Mouse (Mus musculus) hindbrain, embryonic 16.5 days (tissue): ENCODE results near the gene Them7. TPM values are rescaled to one million over a fixed set of nuclear protein-coding genes. Genes with fewer than 3 reads are reported as not detected.

ENCODE experiments used
- ATAC-seq: fragments of 200-750 bp; cut with Nextera tagmentation; 2 replicates; pipeline ENCODE4 v1.8.0; 2017; ENCODE audit warnings: moderate TSS enrichment, moderate library complexity
- H3K27ac ChIP-seq: fragments of 300-500 bp; sonication (generic); 2 replicates; pipeline ENCODE4 v1.5.1; 2014; ENCODE audit warnings: low read depth, mild to moderate bottlenecking, control low read depth, low read length, moderate library complexity
- H3K27me3 ChIP-seq: fragments of 300-500 bp; sonication (generic); replicated peaks from 2 replicates; pipeline ENCODE4 v1.6.1; 2014; ENCODE audit warnings: low read length; ENCODE audit not compliant: control insufficient read depth, insufficient read depth
- H3K36me3 ChIP-seq: fragments of 300-500 bp; sonication (generic); 2 replicates; pipeline ENCODE4 v1.6.1; 2014; ENCODE audit warnings: mild to moderate bottlenecking, low read length, moderate library complexity, mixed read lengths; ENCODE audit not compliant: control insufficient read depth, insufficient read depth
- H3K4me1 ChIP-seq: fragments of 300-500 bp; sonication (generic); 2 replicates; pipeline ENCODE4 v1.6.1; 2014; ENCODE audit warnings: low read depth, low read length; ENCODE audit not compliant: control insufficient read depth, insufficient read depth
- H3K4me2 ChIP-seq: fragments of 300-500 bp; sonication (generic); 2 replicates; pipeline ENCODE4 v1.6.1; 2014; ENCODE audit warnings: mild to moderate bottlenecking, low read length, control low read depth, moderate library complexity
- H3K4me3 ChIP-seq: fragments of 300-500 bp; sonication (generic); 2 replicates; pipeline ENCODE4 v1.5.1; 2014; ENCODE audit warnings: mild to moderate bottlenecking, low read length, control low read depth, moderate library complexity
- H3K9ac ChIP-seq: fragments of 300-500 bp; sonication (generic); 2 replicates; pipeline ENCODE4 v1.6.1; 2014; ENCODE audit warnings: low read depth, mild to moderate bottlenecking, control low read depth, low read length, moderate library complexity
- H3K9me3 ChIP-seq: fragments of 300-500 bp; sonication (generic); 2 replicates; pipeline ENCODE4 v1.6.1; 2014; ENCODE audit warnings: mild to moderate bottlenecking, low read length, moderate library complexity; ENCODE audit not compliant: control insufficient read depth
- WGBS: fragments of 180-500 bp; shearing (Covaris S2); extraction: QIAGEN DNeasy Blood & Tissue Kit; methylation state at CpG from one replicate; pipeline ENCODE4 v1.1.7; 2014; 5-methylcytosine and 5-hydroxymethylcytosine counted together
- polyA plus RNA-seq: library from polyadenylated mRNA; unstranded; fragments of >200 nt; fragmentation: Nextera tagmentation; extraction: Ambion mirVana; gene quantifications from 2 replicates; pipeline ENCODE4 v1.2.1, GENCODE M21; 2015

The Them7 gene
- polyA plus RNA-seq, 1 experiment from 2014 or later = 0.15 TPM

- Histone ChIP-seq H3K4me3 (no peak overlapping the region), H3K36me3 (no peaks in the 10 kb centered on the region; the same call in 1 of the 2 replicates), H3K9ac (no peak overlapping the region), H3K4me1 (no peaks in the 10 kb centered on the region), H3K27ac (no peak overlapping the region), H3K9me3 (no peaks in the 10 kb centered on the region), H3K27me3 (no peaks in the 10 kb centered on the region), H3K4me2 (no peak overlapping the region)
- WGBS = 90% methylated on average over 4 of the region's 4 CpGs
- ATAC-seq = no peak
Observed at GRCm38 (mm10) chr2:105386418-105386817, 162.3 kb downstream of the Them7 start.

GRCm38 (mm10) chr2:105389007-105389890 lies 165.1 kb downstream of the Them7 start:
- H3K4me3 ChIP-seq = no peak overlapping the region
- 83% methylated on average over 17 of the region's 17 CpGs for WGBS
- no peak overlapping the region for H3K4me2 ChIP-seq
- H3K36me3 ChIP-seq = no peaks in the 10 kb centered on the region; the same call in 1 of the 2 replicates
- H3K27ac ChIP-seq = no peak overlapping the region
- H3K9me3 ChIP-seq = no peaks in the 10 kb centered on the region
- no peaks in the 10 kb centered on the region for H3K27me3 ChIP-seq
- ATAC-seq = no peak
- H3K4me1 ChIP-seq = no peaks in the 10 kb centered on the region
- H3K9ac ChIP-seq = no peak overlapping the region

- ATAC-seq = 0 out of 2 replicates have a peak, but pooled peaks have one; percentile 56
- no peaks in the 10 kb centered on the region; the same call in 1 of the 2 replicates for H3K36me3 ChIP-seq
- no peaks in the 10 kb centered on the region for H3K27me3 ChIP-seq
- 83% methylated on average over 6 of the region's 6 CpGs for WGBS
- no peak overlapping the region for H3K4me3 ChIP-seq
- H3K4me1 ChIP-seq = no peaks in the 10 kb centered on the region
- no peak overlapping the region for H3K27ac ChIP-seq
- no peak overlapping the region for H3K4me2 ChIP-seq
- H3K9ac ChIP-seq = no peak overlapping the region
- H3K9me3 ChIP-seq = no peaks in the 10 kb centered on the region
Observed at GRCm38 (mm10) chr2:105390653-105391413, 166.7 kb downstream of the Them7 start.

- H3K4me2 ChIP-seq = no peak overlapping the region
- WGBS = 88% methylated on average over 4 of the region's 4 CpGs
- no peak overlapping the region for H3K27ac ChIP-seq
- no peaks in the 10 kb centered on the region; the same call in 1 of the 2 replicates for H3K36me3 ChIP-seq
- no peaks in the 10 kb centered on the region for H3K9me3 ChIP-seq
- no peaks in the 10 kb centered on the region for H3K4me1 ChIP-seq
- H3K9ac ChIP-seq = no peak overlapping the region
- H3K27me3 ChIP-seq = no peaks in the 10 kb centered on the region
- H3K4me3 ChIP-seq = no peak overlapping the region
- no peak for ATAC-seq
Observed at GRCm38 (mm10) chr2:105391414-105391784, 167.3 kb downstream of the Them7 start.

- Histone ChIP-seq H3K27me3 (no peaks in the 10 kb centered on the region), H3K27ac (no peak overlapping the region), H3K36me3 (no peaks in the 10 kb centered on the region), H3K4me2 (no peak overlapping the region), H3K4me3 (no peak overlapping the region), H3K9ac (no peak overlapping the region), H3K4me1 (peaks cover 5% of the 10 kb centered on the region), H3K9me3 (no peaks in the 10 kb centered on the region)
- WGBS = 62% methylated on average over 2 of the region's 2 CpGs
- no peak for ATAC-seq
Observed at GRCm38 (mm10) chr2:105392514-105392913, 168.4 kb downstream of the Them7 start.

- H3K27ac ChIP-seq = no peak overlapping the region
- no peak for ATAC-seq
Observed at GRCm38 (mm10) chr2:105394375-105394774, 170.3 kb downstream of the Them7 start.

GRCm38 (mm10) chr2:105396066-105396465 lies 171.9 kb downstream of the Them7 start:
- Histone ChIP-seq H3K27ac (no peak overlapping the region), H3K27me3 (no peaks in the 10 kb centered on the region), H3K4me1 (peaks cover 8% of the 10 kb centered on the region), H3K4me3 (no peak overlapping the region), H3K9ac (no peak overlapping the region), H3K4me2 (no peak overlapping the region), H3K36me3 (no peaks in the 10 kb centered on the region), H3K9me3 (no peaks in the 10 kb centered on the region)
- no peak for ATAC-seq
- WGBS = 96% methylated on average over 9 of the region's 9 CpGs

More at GRCm38 (mm10) chr2:105394375-105394774, 170.3 kb downstream of the Them7 start:
- 90% methylated on average over 4 of the region's 4 CpGs for WGBS
- H3K36me3 ChIP-seq = no peaks in the 10 kb centered on the region
- no peak overlapping the region for H3K4me3 ChIP-seq
- peaks cover 8% of the 10 kb centered on the region for H3K4me1 ChIP-seq
- no peaks in the 10 kb centered on the region for H3K9me3 ChIP-seq
- H3K27me3 ChIP-seq = no peaks in the 10 kb centered on the region
- H3K9ac ChIP-seq = no peak overlapping the region
- H3K4me2 ChIP-seq = no peak overlapping the region

- 23% methylated on average over 5 of the region's 5 CpGs for WGBS
- H3K4me3 ChIP-seq = peak overlapping the region; percentile 73
- ATAC-seq = no peak
- no peaks in the 10 kb centered on the region; the same call in 1 of the 2 replicates for H3K27me3 ChIP-seq
- no peaks in the 10 kb centered on the region for H3K36me3 ChIP-seq
- no peak overlapping the region for H3K27ac ChIP-seq
- peaks cover 8% of the 10 kb centered on the region for H3K4me1 ChIP-seq
- peak overlapping the region; percentile 93 for H3K4me2 ChIP-seq
- peak overlapping the region; percentile 81; the same call in 1 of the 2 replicates for H3K9ac ChIP-seq
- no peaks in the 10 kb centered on the region for H3K9me3 ChIP-seq
Observed at GRCm38 (mm10) chr2:105397446-105398211, 173.5 kb downstream of the Them7 start.
